Mouse (Mus musculus): ENCODE measurements around the gene Prkcg. TPM values are rescaled to one million over a fixed set of nuclear protein-coding genes. Genes with fewer than 3 reads are reported as not detected.
A peak's percentile ranks its signal among the peaks of the same experiment; 100 is the strongest.

Gene Prkcg
- polyA plus RNA-seq, 1 experiment from 2014 or later, result 0.65 TPM

GRCm38 (mm10) chr7:3368311-3368710 lies 79.3 kb downstream of the Prkcg start:
- no peak for ATAC-seq (ENCODE audit: low FRiP score)
- Histone ChIP-seq H3K4me1 (replicated peaks; ENCODE audit: control insufficient read depth, insufficient read depth, low read length) (0 out of 2 replicates have a peak, but pooled peaks cover 4% of the 10 kb centered on the region), H3K4me2 (replicated peaks; ENCODE audit: low read depth, low read length) (no peak overlapping the region), H3K4me3 (ENCODE audit: low read depth, low read length) (no peak overlapping the region), H3K9me3 (ENCODE audit: control insufficient read depth, low read length) (no peaks in the 10 kb centered on the region), H3K36me3 (ENCODE audit: control insufficient read depth, insufficient read depth, low read length) (no peaks in the 10 kb centered on the region), H3K27me3 (ENCODE audit: control insufficient read depth, insufficient read depth, low read length) (peaks cover 6% of the 10 kb centered on the region; the same call in 1 of the 2 replicates), H3K27ac (ENCODE audit: low read depth, low read length) (no peak overlapping the region), H3K9ac (ENCODE audit: low read depth, low read length) (no peak overlapping the region)
- peak; percentile 18 for DNase-seq (ENCODE audit: low spot score)
- WGBS, result 32% methylated on average over 12 of the region's 12 CpGs

- no peak for DNase-seq (ENCODE audit: low spot score)
- Histone ChIP-seq H3K9me3 (ENCODE audit: control insufficient read depth, low read length) (no peaks in the 10 kb centered on the region), H3K27me3 (ENCODE audit: control insufficient read depth, insufficient read depth, low read length) (peaks cover 6% of the 10 kb centered on the region; the same call in 1 of the 2 replicates), H3K27ac (ENCODE audit: low read depth, low read length) (no peak overlapping the region), H3K4me3 (ENCODE audit: low read depth, low read length) (no peak overlapping the region), H3K4me2 (replicated peaks; ENCODE audit: low read depth, low read length) (no peak overlapping the region), H3K9ac (ENCODE audit: low read depth, low read length) (no peak overlapping the region), H3K4me1 (replicated peaks; ENCODE audit: control insufficient read depth, insufficient read depth, low read length) (0 out of 2 replicates have a peak, but pooled peaks cover 4% of the 10 kb centered on the region), H3K36me3 (ENCODE audit: control insufficient read depth, insufficient read depth, low read length) (no peaks in the 10 kb centered on the region)
- 85% methylated on average over 6 of the region's 6 CpGs for WGBS
- no peak for ATAC-seq (ENCODE audit: low FRiP score)
Measured at GRCm38 (mm10) chr7:3369189-3369588, 80.2 kb downstream of the Prkcg start.

DNA sequence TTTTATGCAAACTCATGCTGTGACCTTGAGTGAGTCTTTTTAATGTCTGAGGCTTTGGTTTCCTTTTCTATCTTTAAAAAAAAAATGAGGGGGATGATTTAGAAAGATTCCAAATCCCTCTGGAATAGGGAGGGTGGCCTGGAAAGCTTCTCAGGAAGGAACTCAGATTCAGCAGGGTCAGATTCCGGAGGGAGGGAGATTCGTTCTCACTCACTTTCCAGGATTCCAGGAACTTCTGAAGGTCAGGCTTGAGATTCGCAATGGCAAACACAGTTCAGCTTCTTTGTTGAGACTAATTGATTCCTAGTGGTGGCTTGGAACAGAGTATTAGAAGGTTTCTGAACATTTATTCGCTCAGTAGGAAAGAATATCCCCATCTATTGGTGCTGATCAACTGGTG lies 81.4 kb downstream of the Prkcg start:
- H3K4me2 ChIP-seq (replicated peaks; ENCODE audit: low read depth, low read length), result no peak overlapping the region
- 0 out of 2 replicates have a peak, but pooled peaks cover 4% of the 10 kb centered on the region for H3K4me1 ChIP-seq (replicated peaks; ENCODE audit: control insufficient read depth, insufficient read depth, low read length)
- no peak overlapping the region for H3K4me3 ChIP-seq (ENCODE audit: low read depth, low read length)
- H3K27ac ChIP-seq (ENCODE audit: low read depth, low read length), result no peak overlapping the region
- ATAC-seq (ENCODE audit: low FRiP score) (no peak), DNase-seq (ENCODE audit: low spot score) (no peak)
- no peak overlapping the region for H3K9ac ChIP-seq (ENCODE audit: low read depth, low read length)
- peaks cover 6% of the 10 kb centered on the region; the same call in 1 of the 2 replicates for H3K27me3 ChIP-seq (ENCODE audit: control insufficient read depth, insufficient read depth, low read length)
- no peaks in the 10 kb centered on the region for H3K9me3 ChIP-seq (ENCODE audit: control insufficient read depth, low read length)
- H3K36me3 ChIP-seq (ENCODE audit: control insufficient read depth, insufficient read depth, low read length), result no peaks in the 10 kb centered on the region
- WGBS, result 57% methylated on average over 4 of the region's 4 CpGs

GRCm38 (mm10) chr7:3372376-3372775 lies 83.4 kb downstream of the Prkcg start:
- no peak for DNase-seq (ENCODE audit: low spot score)
- WGBS, result 69% methylated on average over 2 of the region's 2 CpGs
- H3K9ac ChIP-seq (ENCODE audit: low read depth, low read length), result no peak overlapping the region

GRCm38 (mm10) chr7:3373754-3374153 lies 84.8 kb downstream of the Prkcg start:
- no peak overlapping the region for H3K4me2 ChIP-seq (replicated peaks; ENCODE audit: low read depth, low read length)
- WGBS, result 88% methylated on average over 8 of the region's 8 CpGs

More at GRCm38 (mm10) chr7:3372376-3372775, 83.4 kb downstream of the Prkcg start:
- H3K4me1 ChIP-seq (replicated peaks; ENCODE audit: control insufficient read depth, insufficient read depth, low read length), result 0 out of 2 replicates have a peak, but pooled peaks cover 2% of the 10 kb centered on the region
- no peaks in the 10 kb centered on the region for H3K36me3 ChIP-seq (ENCODE audit: control insufficient read depth, insufficient read depth, low read length)
- no peak overlapping the region for H3K4me3 ChIP-seq (ENCODE audit: low read depth, low read length)
- no peak for ATAC-seq (ENCODE audit: low FRiP score)
- H3K27ac ChIP-seq (ENCODE audit: low read depth, low read length), result no peak overlapping the region
- 0 out of 2 replicates have a peak, but pooled peaks cover 2% of the 10 kb centered on the region for H3K27me3 ChIP-seq (ENCODE audit: control insufficient read depth, insufficient read depth, low read length)
- H3K9me3 ChIP-seq (ENCODE audit: control insufficient read depth, low read length), result no peaks in the 10 kb centered on the region
- no peak overlapping the region for H3K4me2 ChIP-seq (replicated peaks; ENCODE audit: low read depth, low read length)

GRCm38 (mm10) chr7:3376831-3377230 lies 87.9 kb downstream of the Prkcg start:
- peak; percentile 53 for DNase-seq (ENCODE audit: low spot score)
- 52% methylated on average over 4 of the region's 4 CpGs for WGBS

More at GRCm38 (mm10) chr7:3373754-3374153, 84.8 kb downstream of the Prkcg start:
- no peaks in the 10 kb centered on the region for H3K9me3 ChIP-seq (ENCODE audit: control insufficient read depth, low read length)
- DNase-seq (ENCODE audit: low spot score) (no peak), ATAC-seq (ENCODE audit: low FRiP score) (no peak)
- no peak overlapping the region for H3K27ac ChIP-seq (ENCODE audit: low read depth, low read length)
- H3K9ac ChIP-seq (ENCODE audit: low read depth, low read length), result no peak overlapping the region
- H3K36me3 ChIP-seq (ENCODE audit: control insufficient read depth, insufficient read depth, low read length), result no peaks in the 10 kb centered on the region
- H3K4me3 ChIP-seq (ENCODE audit: low read depth, low read length), result no peak overlapping the region
- no peaks in the 10 kb centered on the region for H3K4me1 ChIP-seq (replicated peaks; ENCODE audit: control insufficient read depth, insufficient read depth, low read length)
- H3K27me3 ChIP-seq (ENCODE audit: control insufficient read depth, insufficient read depth, low read length), result no peaks in the 10 kb centered on the region

More at GRCm38 (mm10) chr7:3376831-3377230, 87.9 kb downstream of the Prkcg start:
- Histone ChIP-seq H3K9me3 (ENCODE audit: control insufficient read depth, low read length) (no peaks in the 10 kb centered on the region), H3K27ac (ENCODE audit: low read depth, low read length) (no peak overlapping the region), H3K27me3 (ENCODE audit: control insufficient read depth, insufficient read depth, low read length) (no peaks in the 10 kb centered on the region), H3K4me1 (replicated peaks; ENCODE audit: control insufficient read depth, insufficient read depth, low read length) (no peaks in the 10 kb centered on the region), H3K4me3 (ENCODE audit: low read depth, low read length) (no peak overlapping the region), H3K36me3 (ENCODE audit: control insufficient read depth, insufficient read depth, low read length) (no peaks in the 10 kb centered on the region), H3K9ac (ENCODE audit: low read depth, low read length) (no peak overlapping the region), H3K4me2 (replicated peaks; ENCODE audit: low read depth, low read length) (no peak overlapping the region)
- ATAC-seq (ENCODE audit: low FRiP score), result no peak

Other genes starting within 250 kb of the Prkcg start
- 0.12 and 0.28 TPM in 2 replicates for gene AU018091, start 120.0 kb upstream of the Prkcg start, polyA plus RNA-seq (2014; fragmentation: Nextera tagmentation; extraction: Ambion mirVana)
- gene Nlrp12, start 39.4 kb upstream of the Prkcg start, polyA plus RNA-seq (2014; fragmentation: Nextera tagmentation; extraction: Ambion mirVana), result 0.05 TPM in 1 of 2 replicates, not detected in the other
- gene Myadm, start 99 bp upstream of the Prkcg start, polyA plus RNA-seq (2014; fragmentation: Nextera tagmentation; extraction: Ambion mirVana), result 41.3 and 44.3 TPM in 2 replicates
- gene Cacng7, start 43.8 kb downstream of the Prkcg start, polyA plus RNA-seq (2014; fragmentation: Nextera tagmentation; extraction: Ambion mirVana), result 3.9 and 4.6 TPM in 2 replicates
- gene Cacng8, start 101.5 kb downstream of the Prkcg start, polyA plus RNA-seq (2014; fragmentation: Nextera tagmentation; extraction: Ambion mirVana), result 5.1 and 7.0 TPM in 2 replicates
- 0.08 and 0.45 TPM in 2 replicates for gene Cacng6, start 135.0 kb downstream of the Prkcg start, polyA plus RNA-seq (2014; fragmentation: Nextera tagmentation; extraction: Ambion mirVana)
- not detected in 2 replicates for gene Tarm1, start 213.4 kb downstream of the Prkcg start, polyA plus RNA-seq (2014; fragmentation: Nextera tagmentation; extraction: Ambion mirVana)